Mouse (Mus musculus): ENCODE results near the gene Cadm4.
"Not testable (repeated sequence)": the region's sequence is repeated elsewhere in the genome, so short reads cannot be mapped to it uniquely, and the experiment has no call there.

The Cadm4 gene

GRCm38 (mm10) chr7:24500929-24501328 is 19.1 kb downstream of the Cadm4 start:
- in situ Hi-C loops (cut with MboI, MseI) = no loop called here

- in situ Hi-C loops (cut with MboI, MseI) = no loop called here
These were observed 19.7 kb downstream of the Cadm4 start for GRCm38 (mm10) chr7:24501492-24501891.

- in situ Hi-C loops (cut with MboI, MseI) = no loop called here
These were observed 22.2 kb downstream of the Cadm4 start for GRCm38 (mm10) chr7:24504004-24504403.

- in situ Hi-C loops (cut with MboI, MseI) = no loop called here
These were observed 23.0 kb downstream of the Cadm4 start for GRCm38 (mm10) chr7:24504868-24505267.

- in situ Hi-C loops (cut with MboI, MseI) = no loop called here
These were observed 23.7 kb downstream of the Cadm4 start for GRCm38 (mm10) chr7:24505447-24506064.

GRCm38 (mm10) chr7:24506065-24506459 is 24.2 kb downstream of the Cadm4 start:
- in situ Hi-C loops (cut with MboI, MseI) = no loop called here

- in situ Hi-C loops (cut with MboI, MseI) = no loop called here
These were observed 24.6 kb downstream of the Cadm4 start for GRCm38 (mm10) chr7:24506476-24506837.

GRCm38 (mm10) chr7:24506838-24507725 is 25.3 kb downstream of the Cadm4 start, which contains the start of gene Zfp428:
Gene Zfp428 (plus strand): TSS chr7:24507006.
- in situ Hi-C loops (cut with MboI, MseI) = no loop called here

GRCm38 (mm10) chr7:24507726-24508114 is 25.9 kb downstream of the Cadm4 start:
- in situ Hi-C loops (cut with MboI, MseI) = no loop called here

- in situ Hi-C loops (cut with MboI, MseI) = no loop called here
These were observed 30.5 kb downstream of the Cadm4 start, which contains the start of gene AC161166.1 for GRCm38 (mm10) chr7:24512355-24512754. Gene AC161166.1 (minus strand): TSS chr7:24512455.

GRCm38 (mm10) chr7:24516319-24516718 is 34.5 kb downstream of the Cadm4 start:
- in situ Hi-C loops (cut with MboI, MseI) = not testable (repeated sequence)

- in situ Hi-C loops (cut with MboI, MseI) = no loop called here
These were observed 35.3 kb downstream of the Cadm4 start for GRCm38 (mm10) chr7:24517077-24517476.

- in situ Hi-C loops (cut with MboI, MseI) = no loop called here
These were observed 35.8 kb downstream of the Cadm4 start for GRCm38 (mm10) chr7:24517654-24518053.

GRCm38 (mm10) chr7:24519130-24519529 is 37.3 kb downstream of the Cadm4 start:
- in situ Hi-C loops (cut with MboI, MseI) = no loop called here

GRCm38 (mm10) chr7:24520054-24520453 is 38.2 kb downstream of the Cadm4 start:
- in situ Hi-C loops (cut with MboI, MseI) = not testable (repeated sequence)

GRCm38 (mm10) chr7:24522805-24523204 is 41.0 kb downstream of the Cadm4 start:
- in situ Hi-C loops (cut with MboI, MseI) = no loop called here

GRCm38 (mm10) chr7:24523723-24524122 is 41.9 kb downstream of the Cadm4 start:
- in situ Hi-C loops (cut with MboI, MseI) = no loop called here

GRCm38 (mm10) chr7:24524978-24525377 is 43.2 kb downstream of the Cadm4 start:
- in situ Hi-C loops (cut with MboI, MseI) = no loop called here

GRCm38 (mm10) chr7:24525686-24526420 is 44.0 kb downstream of the Cadm4 start:
- in situ Hi-C loops (cut with MboI, MseI) = no loop called here

GRCm38 (mm10) chr7:24528861-24529260 is 47.0 kb downstream of the Cadm4 start:
- in situ Hi-C loops (cut with MboI, MseI) = no loop called here

GRCm38 (mm10) chr7:24529580-24529979 is 47.8 kb downstream of the Cadm4 start:
- in situ Hi-C loops (cut with MboI, MseI) = no loop called here

Measured in regulatory T cell (primary cell).